Mouse (Mus musculus) ES-Bruce4 (cell line): ENCODE measurements around the gene Aadacl3. TPM values are rescaled to one million over a fixed set of nuclear protein-coding genes. Genes with fewer than 3 reads are reported as not detected.

Experiments
- H3K27ac ChIP-seq: 2 replicates; pipeline ENCODE4 v1.5.1; 2012; ENCODE audit warnings: low read length, inconsistent platforms; ENCODE audit not compliant: insufficient read depth
- H3K27me3 ChIP-seq: 2 replicates; pipeline ENCODE4 v1.6.1; 2012; ENCODE audit warnings: mild to moderate bottlenecking, low read length, inconsistent platforms; ENCODE audit not compliant: control insufficient read depth, poor library complexity, insufficient read depth, severe bottlenecking
- H3K36me3 ChIP-seq: 2 replicates; pipeline ENCODE4 v1.6.1; 2012; ENCODE audit warnings: inconsistent platforms, mild to moderate bottlenecking, low read length, moderate library complexity; ENCODE audit not compliant: control insufficient read depth, poor library complexity, insufficient read depth, severe bottlenecking
- H3K4me1 ChIP-seq: one replicate; pipeline ENCODE4 v1.8.1; 2011; ENCODE audit warnings: low read length; ENCODE audit not compliant: control insufficient read depth, insufficient read depth
- H3K4me3 ChIP-seq: 2 replicates; pipeline ENCODE4 v1.5.1; 2011; ENCODE audit warnings: low read depth, mild to moderate bottlenecking, low read length
- H3K9ac ChIP-seq: 2 replicates; pipeline ENCODE4 v1.6.1; 2012; ENCODE audit warnings: low read depth, mild to moderate bottlenecking, inconsistent platforms; ENCODE audit not compliant: poor library complexity, severe bottlenecking
- H3K9me3 ChIP-seq: replicated peaks from 2 replicates; pipeline ENCODE4 v1.6.1; 2012; ENCODE audit warnings: mild to moderate bottlenecking, low read length, inconsistent platforms; ENCODE audit not compliant: control insufficient read depth, poor library complexity, insufficient read depth, severe bottlenecking
- CTCF ChIP-seq: IDR thresholded peaks from one replicate; pipeline ENCODE4 v1.8.1; 2011; ENCODE audit warnings: low read depth, low read length
- EP300 ChIP-seq: IDR thresholded peaks from 2 replicates; pipeline ENCODE4 v1.6.1; 2011; ENCODE audit warnings: low read depth, low read length; ENCODE audit not compliant: insufficient read depth
- POLR2A ChIP-seq: IDR thresholded peaks from one replicate; pipeline ENCODE4 v1.8.1; 2011; ENCODE audit warnings: low read length; ENCODE audit not compliant: insufficient read depth
- polyA plus RNA-seq: library from polyadenylated mRNA; stranded (reverse); fragments of >200 nt; gene quantifications from 2 replicates; pipeline ENCODE4 v1.2.4, GENCODE M21; 2011; ENCODE audit warnings: low read depth; ENCODE audit not compliant: missing spikeins, insufficient read depth, insufficient read length

Aadacl3 gene
- polyA plus RNA-seq, 1 experiment: not detected

DNA sequence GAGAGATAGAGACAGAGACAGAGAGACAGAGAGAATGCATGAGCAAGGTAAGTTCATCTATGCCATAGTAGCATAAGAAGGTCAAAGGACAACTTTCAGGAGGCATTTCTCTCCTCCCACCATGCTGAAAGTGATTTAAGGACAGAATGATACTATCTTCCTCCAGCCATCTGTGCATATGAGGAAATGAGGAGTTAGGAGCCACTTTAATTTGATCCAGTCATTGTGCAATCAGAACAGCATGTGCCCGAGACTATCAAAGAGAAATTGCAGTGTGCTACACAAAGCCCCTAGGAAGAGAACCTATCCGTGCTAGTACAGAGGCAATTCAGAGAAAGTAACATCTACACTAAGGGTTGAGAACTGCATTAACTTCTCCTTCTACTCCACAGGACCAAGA, 15.0 kb downstream of the Aadacl3 start:
- no peak for TF ChIP-seq EP300
- TF ChIP-seq CTCF: no peak
- no peak for TF ChIP-seq POLR2A
- no peak overlapping the region for H3K27ac ChIP-seq
- H3K9me3 ChIP-seq: no peaks in the 10 kb centered on the region
- no peak overlapping the region for H3K9ac ChIP-seq
- H3K36me3 ChIP-seq: no peaks in the 10 kb centered on the region
- H3K4me1 ChIP-seq: no peaks in the 10 kb centered on the region
- no peaks in the 10 kb centered on the region for H3K27me3 ChIP-seq
- H3K4me3 ChIP-seq: no peak overlapping the region

DNA sequence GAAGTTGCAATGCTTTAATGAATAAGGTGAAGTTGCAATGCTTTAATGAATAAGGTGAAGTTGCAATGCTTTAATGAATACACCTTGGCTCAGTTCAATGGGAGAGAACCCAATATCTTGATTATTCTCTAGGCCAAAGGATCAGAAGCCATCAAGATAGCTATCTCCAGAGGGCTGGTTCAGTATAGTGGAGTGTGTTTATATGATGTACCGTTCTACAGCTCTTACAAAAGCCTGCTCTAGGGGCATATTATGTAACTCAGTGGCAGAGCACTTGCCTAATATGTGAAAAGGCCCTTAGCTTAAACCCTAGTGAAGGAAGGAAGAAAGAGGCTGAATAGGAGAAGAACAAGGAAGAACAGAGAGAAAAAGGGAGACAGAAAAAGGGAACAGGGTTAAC, 22.0 kb downstream of the Aadacl3 start:
- no peak for TF ChIP-seq EP300
- no peak for TF ChIP-seq CTCF
- TF ChIP-seq POLR2A: no peak
- no peaks in the 10 kb centered on the region for H3K27me3 ChIP-seq

DNA sequence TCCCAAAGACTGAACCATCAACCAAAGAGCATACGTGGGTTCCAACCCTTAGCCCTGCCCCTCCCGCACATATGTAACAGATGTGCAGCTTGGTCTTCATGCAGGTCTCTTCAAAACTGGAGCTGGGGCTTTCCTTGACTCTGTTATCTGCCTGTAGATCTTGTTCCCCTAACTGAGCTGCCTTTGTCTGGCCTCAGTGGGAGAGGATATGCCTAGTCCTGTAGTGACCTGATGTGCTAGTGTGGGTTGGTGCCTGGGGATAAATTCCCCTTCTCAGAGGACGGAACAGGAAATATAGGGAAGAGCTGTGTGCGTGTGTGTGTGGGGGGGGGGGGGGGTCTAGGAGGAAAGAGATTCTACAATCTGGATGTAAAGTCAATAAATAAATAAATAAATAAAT, 22.5 kb downstream of the Aadacl3 start:
- H3K36me3 ChIP-seq: no peaks in the 10 kb centered on the region
- H3K9ac ChIP-seq: no peak overlapping the region
- H3K4me1 ChIP-seq: no peaks in the 10 kb centered on the region
- no peak overlapping the region for H3K27ac ChIP-seq
- no peaks in the 10 kb centered on the region for H3K9me3 ChIP-seq
- no peaks in the 10 kb centered on the region for H3K27me3 ChIP-seq
- TF ChIP-seq EP300: no peak
- no peak for TF ChIP-seq CTCF
- no peak for TF ChIP-seq POLR2A
- no peak overlapping the region for H3K4me3 ChIP-seq

More for the DNA sequence above, 22.0 kb downstream of the Aadacl3 start:
- Histone ChIP-seq H3K9ac (no peak overlapping the region), H3K9me3 (no peaks in the 10 kb centered on the region), H3K4me1 (no peaks in the 10 kb centered on the region), H3K4me3 (no peak overlapping the region), H3K27ac (no peak overlapping the region), H3K36me3 (no peaks in the 10 kb centered on the region)

DNA sequence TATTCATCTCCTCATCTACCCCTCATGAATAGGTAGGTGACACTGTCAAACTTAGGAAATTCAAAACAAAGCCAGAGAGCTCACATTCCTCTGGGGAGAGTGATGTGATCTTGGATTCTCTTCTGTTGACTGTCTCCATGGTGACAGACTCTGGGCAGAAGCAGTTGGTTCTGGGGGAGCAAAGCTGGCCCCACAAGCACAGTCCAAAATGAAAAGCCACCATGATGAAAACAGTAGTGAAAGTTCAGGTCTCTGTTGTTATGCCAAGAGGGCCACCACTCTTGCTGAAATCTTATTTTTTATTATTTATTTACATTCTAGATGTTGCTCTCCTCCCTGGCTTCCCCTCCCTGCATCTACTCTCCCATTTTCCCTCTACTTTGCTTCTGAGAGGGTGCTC, 24.9 kb downstream of the Aadacl3 start, which contains the start of gene 1700012P22Rik:
1700012P22Rik (minus strand) TSS at position 101 of the 400 bp plus-strand sequence.
- Histone ChIP-seq H3K4me3 (no peak within 1 kb of the TSS), H3K36me3 (no peaks in the 10 kb centered on the region), H3K27me3 (no peaks in the 10 kb centered on the region), H3K9ac (no peak within 1 kb of the TSS), H3K9me3 (no peaks in the 10 kb centered on the region), H3K4me1 (no peaks in the 10 kb centered on the region), H3K27ac (no peak within 1 kb of the TSS)
- TF ChIP-seq EP300: no peak
- TF ChIP-seq CTCF: no peak
- TF ChIP-seq POLR2A: no peak

DNA sequence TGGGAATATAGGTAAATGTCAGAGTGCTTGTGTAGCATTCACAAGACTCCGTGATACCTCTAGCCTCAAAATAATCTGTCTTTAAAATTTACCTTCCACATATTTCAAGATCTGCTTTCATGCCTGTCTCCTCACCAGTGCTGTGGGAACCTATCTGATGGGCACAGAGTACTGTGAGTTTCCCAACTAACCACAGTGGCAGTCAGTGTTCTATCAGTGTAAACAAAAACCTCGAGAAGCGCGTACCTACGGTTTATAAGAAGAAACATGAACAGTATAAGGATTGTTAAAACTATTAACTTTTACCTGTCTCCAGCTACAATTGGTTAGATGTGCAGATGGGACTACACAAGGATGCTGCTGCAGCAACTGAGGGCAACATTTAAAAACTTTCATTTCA, 30.3 kb downstream of the Aadacl3 start:
- no peaks in the 10 kb centered on the region for H3K27me3 ChIP-seq
- TF ChIP-seq EP300: no peak
- no peak for TF ChIP-seq POLR2A
- no peak for TF ChIP-seq CTCF
- no peak overlapping the region for H3K9ac ChIP-seq
- H3K36me3 ChIP-seq: no peaks in the 10 kb centered on the region
- H3K9me3 ChIP-seq: no peaks in the 10 kb centered on the region
- H3K4me1 ChIP-seq: no peaks in the 10 kb centered on the region
- no peak overlapping the region for H3K4me3 ChIP-seq
- no peak overlapping the region for H3K27ac ChIP-seq

DNA sequence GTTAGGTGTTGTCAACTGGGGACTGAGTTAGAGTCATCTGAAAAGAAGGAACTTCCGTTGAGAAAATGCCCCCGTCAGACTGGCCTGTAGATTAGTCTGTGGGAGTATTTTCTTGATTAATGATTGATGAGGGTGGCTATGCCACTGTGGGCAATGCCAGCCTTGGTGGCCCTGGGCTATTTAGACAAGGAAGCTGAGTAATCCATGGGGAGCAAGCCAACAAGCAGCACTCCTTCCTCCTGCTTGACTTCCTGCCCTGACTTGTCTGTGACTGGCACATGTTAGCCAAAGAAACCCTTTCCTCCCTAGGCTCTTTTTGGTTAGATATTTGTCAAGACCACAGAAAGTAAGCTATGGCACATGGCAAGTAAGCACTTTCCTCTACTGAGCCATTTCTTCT, 32.8 kb downstream of the Aadacl3 start:
- no peaks in the 10 kb centered on the region for H3K27me3 ChIP-seq
- H3K9ac ChIP-seq: no peak overlapping the region
- no peak for TF ChIP-seq CTCF
- no peak for TF ChIP-seq EP300
- TF ChIP-seq POLR2A: no peak
- no peaks in the 10 kb centered on the region for H3K9me3 ChIP-seq
- no peak overlapping the region for H3K27ac ChIP-seq
- H3K4me1 ChIP-seq: no peaks in the 10 kb centered on the region
- H3K36me3 ChIP-seq: no peaks in the 10 kb centered on the region
- no peak overlapping the region for H3K4me3 ChIP-seq
